Mouse (Mus musculus) cortical plate, adult 2 months (tissue): ENCODE results near the gene Intu.

Experiments used
- CTCF ChIP-seq: fragments of 200-500 bp; IDR thresholded peaks from 2 replicates; pipeline ENCODE4 v1.5.1; 2011; ENCODE audit warnings: mild to moderate bottlenecking, control low read depth, low read length; ENCODE audit not compliant: insufficient read depth; ENCODE audit errors: extremely low read depth
- POLR2A ChIP-seq: fragments of 200-500 bp; IDR thresholded peaks from 2 replicates; pipeline ENCODE4 v1.6.1; 2011; ENCODE audit warnings: mild to moderate bottlenecking, low read length, control low read depth; ENCODE audit not compliant: insufficient read depth; ENCODE audit errors: extremely low read depth

- TF ChIP-seq POLR2A (no peak), CTCF (no peak)
These were observed 167.7 kb downstream of the Intu start for GRCm38 (mm10) chr3:40698834-40699233.
